Mouse (Mus musculus) ES-CJ7 (cell line): ENCODE measurements around the gene Nfkbie.

ENCODE experiments used
- DNase-seq: peaks from one replicate; pipeline ENCODE4 v3.0.0; 2011; ENCODE audit warnings: low read depth, low spot score

The Nfkbie gene

DNA sequence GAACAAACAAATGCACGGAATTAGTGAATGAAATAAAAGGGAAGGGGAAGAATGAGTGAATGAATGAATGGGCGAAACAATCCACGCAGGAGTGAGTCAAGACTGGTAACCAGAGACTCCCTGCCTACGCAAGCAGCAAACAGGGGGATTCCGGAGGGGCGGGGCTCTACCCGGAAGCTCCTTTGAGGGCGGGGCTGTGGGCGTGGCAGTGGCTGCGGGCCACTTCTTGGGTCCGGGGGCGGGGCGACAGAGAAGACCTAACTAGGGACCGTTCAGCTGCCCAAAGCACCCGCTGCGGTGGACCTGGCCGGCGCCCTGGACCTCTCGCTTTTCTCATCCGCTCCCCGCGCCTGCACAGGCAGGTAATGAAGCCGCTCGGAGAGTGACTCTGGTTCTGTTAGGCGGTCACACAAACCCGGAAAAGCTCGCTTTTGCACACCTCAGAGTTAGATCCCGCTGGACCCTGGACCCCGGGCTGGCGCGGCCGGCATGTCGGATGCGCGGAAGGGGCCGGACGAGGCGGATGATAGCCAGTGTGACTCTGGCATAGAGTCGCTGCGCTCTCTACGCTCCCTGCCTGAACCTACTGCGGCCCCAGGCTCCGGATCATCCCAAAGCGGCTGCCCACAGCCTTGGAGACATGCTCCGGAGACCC is at the start of gene Nfkbie:
TSS of gene Nfkbie (plus strand) at position 252 of the 655 bp plus-strand sequence.
- DNase-seq, result peak; percentile 88

GRCm38 (mm10) chr17:45505941-45506465 is 49.5 kb upstream of the Nfkbie start:
- no peak for DNase-seq

DNA sequence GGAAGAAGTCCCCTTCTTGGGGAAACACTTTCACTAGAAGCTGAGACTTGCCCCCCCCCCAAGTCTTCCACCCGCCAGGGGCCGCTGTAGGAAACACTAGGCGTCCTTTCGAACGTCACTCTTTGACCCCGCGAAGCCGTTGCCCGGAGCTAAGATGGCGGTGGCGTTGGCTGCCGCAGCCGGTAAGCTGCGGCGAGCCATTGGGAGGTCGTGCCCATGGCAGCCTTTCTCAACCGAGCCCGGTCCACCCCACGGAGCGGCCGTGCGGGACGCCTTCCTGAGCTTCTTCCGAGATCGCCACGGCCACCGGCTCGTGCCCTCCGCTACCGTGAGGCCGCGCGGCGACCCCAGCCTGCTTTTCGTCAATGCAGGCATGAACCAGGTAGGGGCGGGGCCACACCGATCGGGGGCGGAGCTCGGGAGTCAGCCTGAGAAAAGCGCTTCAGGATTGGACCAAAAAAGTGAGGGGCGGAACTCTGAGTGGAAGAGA is 48.8 kb upstream of the Nfkbie start, which contains the start of gene Aars2:
TSS of gene Aars2 (plus strand) at position 142 of the 490 bp plus-strand sequence.
- DNase-seq, result peak; percentile 94

- no peak for DNase-seq
Measured at GRCm38 (mm10) chr17:45510871-45511270, 44.6 kb upstream of the Nfkbie start.

DNA sequence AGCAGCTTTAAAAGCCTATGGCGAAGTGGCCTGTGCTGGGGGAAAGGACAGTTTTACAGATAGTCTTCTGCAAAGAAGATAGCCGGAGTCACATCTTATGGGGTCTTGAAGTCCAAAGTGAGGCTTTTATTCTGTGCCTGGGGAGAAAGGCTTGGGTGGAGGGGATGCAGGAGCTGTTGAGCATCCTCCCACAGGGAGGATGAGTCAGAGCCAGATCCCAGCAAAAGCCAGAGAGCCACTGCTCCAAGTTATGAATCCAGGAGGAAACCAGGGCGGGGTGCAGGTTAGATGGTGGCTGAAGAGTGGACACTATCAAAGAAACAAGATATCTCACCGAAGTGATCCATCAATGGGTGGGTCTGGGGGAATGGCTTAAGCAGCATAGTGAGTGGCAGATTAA is 43.7 kb upstream of the Nfkbie start:
- no peak for DNase-seq

GRCm38 (mm10) chr17:45515204-45515726 is 40.2 kb upstream of the Nfkbie start:
- DNase-seq, result peak; percentile 41

DNA sequence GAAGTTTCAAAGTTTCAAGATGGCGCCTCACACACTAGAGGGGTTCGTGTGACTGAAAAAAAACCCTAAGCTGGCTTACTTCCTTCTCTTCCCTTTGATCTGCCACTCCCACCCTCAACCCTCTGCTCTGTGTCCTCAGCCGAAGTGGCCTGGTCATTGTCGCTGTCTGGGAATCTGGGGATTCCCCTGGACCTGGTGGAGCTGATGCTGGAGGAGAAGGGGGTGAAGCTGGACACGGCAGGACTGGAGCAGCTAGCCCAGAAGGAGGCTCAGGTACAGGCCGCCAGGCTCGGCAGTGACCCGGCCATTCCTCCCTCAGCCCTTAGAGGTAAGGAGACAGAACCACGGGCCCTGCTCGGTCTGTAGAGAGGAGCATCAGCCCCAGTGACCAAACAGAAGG is 39.7 kb upstream of the Nfkbie start:
- no peak for DNase-seq

- DNase-seq, result peak; percentile 87
Measured at GRCm38 (mm10) chr17:45516488-45516887, 39.0 kb upstream of the Nfkbie start.

DNA sequence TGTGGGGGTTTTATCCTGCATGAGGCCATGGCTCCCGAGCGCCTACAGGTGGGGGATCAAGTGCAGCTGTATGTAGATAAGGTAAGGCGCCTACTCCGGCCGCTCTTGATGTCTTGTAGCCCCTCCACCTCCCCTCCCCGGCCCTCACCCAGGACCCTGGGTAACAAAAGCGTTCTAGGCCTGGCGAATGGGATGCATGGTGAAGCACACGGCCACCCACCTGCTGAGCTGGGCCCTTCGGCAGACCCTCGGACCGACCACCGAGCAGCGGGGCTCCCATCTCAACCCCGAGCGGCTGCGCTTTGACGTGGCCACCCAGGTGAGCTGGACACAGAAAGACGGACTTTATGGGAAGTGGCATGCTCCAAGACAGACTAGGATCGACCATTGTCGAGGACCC is 38.4 kb upstream of the Nfkbie start:
- DNase-seq, result no peak

GRCm38 (mm10) chr17:45517549-45518215 is 37.8 kb upstream of the Nfkbie start:
- no peak for DNase-seq

GRCm38 (mm10) chr17:45518766-45519475 is 36.6 kb upstream of the Nfkbie start:
- DNase-seq, result no peak

DNA sequence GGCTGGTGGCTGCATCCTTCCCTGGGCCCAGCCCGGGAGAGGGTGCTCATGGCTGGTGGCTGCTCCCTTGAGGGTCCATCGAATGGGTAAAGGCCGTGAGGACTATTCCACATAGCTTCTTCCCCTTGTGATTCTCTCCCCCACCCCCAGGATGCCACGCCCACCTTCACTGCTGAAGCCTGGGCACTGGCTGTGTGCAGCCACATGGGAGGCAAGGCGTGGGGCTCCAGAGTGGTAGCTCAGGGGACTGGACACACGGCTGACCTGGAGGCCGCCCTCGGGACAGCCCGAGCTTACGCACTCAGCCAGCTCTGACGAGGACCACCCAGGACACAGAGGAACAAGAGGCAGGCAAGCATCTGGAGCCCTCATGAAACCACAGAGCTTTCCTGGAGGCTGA is 35.4 kb upstream of the Nfkbie start:
- DNase-seq, result no peak

GRCm38 (mm10) chr17:45523263-45523662 is 32.2 kb upstream of the Nfkbie start, which contains the start of gene Tcte1:
Tcte1 (plus strand) TSS chr17:45523434.
- DNase-seq, result peak; percentile 76

DNA sequence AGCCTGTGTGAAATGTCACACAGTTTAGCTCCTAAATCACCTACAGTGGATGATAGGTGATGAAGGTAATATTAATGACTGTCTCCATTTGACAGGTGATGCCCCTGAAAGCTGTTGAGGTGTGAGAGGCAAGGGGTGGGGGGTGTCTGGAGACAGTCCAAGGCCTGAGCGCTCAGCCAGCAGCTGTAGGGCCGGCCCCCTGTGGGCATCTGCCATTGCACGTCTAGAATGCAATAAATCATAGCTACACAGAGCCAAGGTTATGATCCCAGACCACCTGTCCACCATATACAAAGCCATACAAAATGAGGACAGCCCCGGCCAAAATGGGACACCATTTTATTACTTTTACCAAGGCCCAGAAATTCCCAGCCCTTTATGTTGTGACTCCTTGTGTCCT is 30.5 kb upstream of the Nfkbie start:
- DNase-seq, result no peak

DNA sequence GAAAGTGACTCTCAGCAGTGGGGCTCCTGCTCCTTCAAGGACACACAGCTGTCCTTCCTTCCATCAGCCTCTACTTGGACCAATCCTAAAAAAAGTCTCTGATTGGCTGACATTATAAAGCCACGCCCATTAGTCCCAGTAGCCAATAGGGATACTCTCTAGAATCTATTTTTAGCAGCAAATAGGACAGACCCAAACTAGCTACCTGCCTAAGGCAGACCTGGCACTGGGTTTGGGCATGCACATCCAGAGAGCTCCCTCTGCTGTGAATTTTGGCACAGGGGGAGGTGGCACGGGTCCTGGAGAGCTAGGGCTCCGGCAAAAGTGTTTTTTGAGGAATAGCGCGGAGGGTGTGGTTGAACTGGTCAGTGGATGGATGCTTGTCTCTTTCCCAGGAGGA is 28.9 kb upstream of the Nfkbie start:
- DNase-seq, result peak; percentile 89

DNA sequence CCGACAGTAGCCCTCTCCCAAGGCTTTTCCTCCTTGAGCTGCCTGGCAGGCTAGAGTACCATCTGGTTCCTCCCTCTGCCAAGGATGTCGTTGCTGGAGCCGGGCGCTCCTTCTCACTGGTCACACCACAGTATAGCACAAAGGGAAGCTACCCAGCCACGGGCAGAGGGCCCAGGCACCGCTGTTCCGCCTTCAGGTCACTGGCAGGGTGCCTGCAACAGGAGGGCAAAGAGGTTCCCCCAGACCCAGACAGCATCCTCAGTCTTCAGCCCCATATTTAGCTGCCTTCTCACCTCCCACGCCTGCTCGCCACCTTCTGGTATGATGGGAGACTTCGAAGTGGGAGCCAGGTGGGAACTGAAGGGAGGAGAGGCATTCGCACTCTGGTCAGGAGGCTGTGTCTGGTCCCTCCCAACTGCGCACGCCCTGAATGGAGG is 25.1 kb upstream of the Nfkbie start:
- peak; percentile 56 for DNase-seq

- DNase-seq, result no peak
Measured at GRCm38 (mm10) chr17:45532896-45533295, 22.6 kb upstream of the Nfkbie start.

GRCm38 (mm10) chr17:45536264-45536663 is 19.2 kb upstream of the Nfkbie start:
- no peak for DNase-seq

DNA sequence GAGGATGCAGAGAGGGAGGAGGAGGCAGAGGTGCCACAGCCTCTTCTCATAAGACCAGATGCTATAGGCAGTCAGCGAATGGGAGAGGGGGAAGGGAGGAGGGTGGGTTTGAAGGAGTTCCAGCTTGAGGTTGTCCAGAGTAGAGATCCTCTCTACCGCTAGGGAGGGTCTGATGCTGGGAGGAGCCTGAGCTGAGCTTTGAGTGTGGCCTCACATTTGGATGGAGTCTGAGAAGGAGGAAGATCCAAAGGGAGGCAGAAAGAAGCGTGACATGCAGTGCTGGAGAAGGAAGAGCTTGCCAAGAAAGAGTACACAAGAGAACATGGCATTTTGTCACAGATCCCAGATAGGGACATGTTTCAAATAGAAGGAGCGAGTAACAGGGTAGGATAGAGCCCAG is 17.1 kb upstream of the Nfkbie start:
- DNase-seq, result no peak

GRCm38 (mm10) chr17:45539664-45540063 is 15.8 kb upstream of the Nfkbie start:
- no peak for DNase-seq

DNA sequence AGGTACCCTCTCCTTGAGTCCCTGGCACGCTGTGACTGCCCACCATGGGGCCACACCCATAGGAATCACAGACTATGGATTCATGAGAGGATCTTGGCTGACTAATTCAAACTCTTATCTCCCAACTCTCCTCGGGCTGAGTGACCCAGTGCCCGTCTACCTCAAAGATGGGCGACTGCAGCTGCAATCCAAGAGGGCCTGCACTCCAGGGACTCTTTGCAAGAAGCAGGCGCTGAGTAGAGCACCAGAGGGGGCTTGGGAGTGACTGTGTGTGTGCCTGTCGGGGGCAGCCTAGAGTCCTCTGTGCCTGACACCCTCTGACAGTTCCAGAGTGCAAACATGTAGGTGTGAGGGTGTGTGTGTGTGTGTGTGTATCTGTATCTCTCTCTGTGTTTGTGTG is 13.4 kb upstream of the Nfkbie start:
- no peak for DNase-seq

- DNase-seq, result no peak
Measured at GRCm38 (mm10) chr17:45542705-45543104, 12.8 kb upstream of the Nfkbie start.
